Mouse (Mus musculus) natural killer cell, adult 2 months (primary cell): ENCODE data around the gene Gm21861.
"Not testable (repeated sequence)": the region's sequence is repeated elsewhere in the genome, so short reads cannot be mapped to it uniquely, and the experiment has no call there.

ENCODE experiments used
- DNase-seq, 2 experiments: peaks; one replicate each; pipeline ENCODE4 v3.0.0; 2022; ENCODE audit warnings: low spot score in 2 of 2

The Gm21861 gene

DNA sequence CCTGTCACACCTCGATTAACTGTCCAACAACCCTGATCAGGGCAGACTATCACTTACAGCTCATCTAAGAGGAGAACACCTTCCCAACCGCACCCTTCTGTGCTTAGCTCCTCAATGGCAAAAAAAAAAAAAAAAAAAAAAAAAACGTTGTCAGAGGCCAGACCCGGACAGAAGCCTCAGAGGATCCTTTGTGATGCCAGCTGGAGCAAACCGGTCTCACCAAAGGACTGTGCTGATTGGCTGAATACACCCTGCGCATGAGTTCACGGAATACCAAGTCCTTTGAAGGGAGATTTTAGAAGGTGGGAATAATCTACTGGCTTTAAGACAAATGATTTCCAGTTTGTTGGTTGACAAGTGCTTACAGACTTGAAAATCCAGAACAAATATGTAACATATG, at the start of gene Gm21861:
Gene Gm21861, minus strand, starts transcription at position 101 of the 400 bp plus-strand sequence.
- not testable (repeated sequence) for DNase-seq
